Mouse (Mus musculus) right cerebral cortex, postnatal 4 days (tissue): Measurements from ENCODE around the gene Rph3a.
"Not testable (repeated sequence)": the region's sequence is repeated elsewhere in the genome, so short reads cannot be mapped to it uniquely, and the experiment has no call there.

Source experiments
- DNase-seq: peaks from one replicate; pipeline ENCODE4 v3.0.0-alpha.2; 2022

Rph3a gene

GRCm38 (mm10) chr5:120972278-120972677 is 37.6 kb downstream of the Rph3a start:
- no peak for DNase-seq

GRCm38 (mm10) chr5:120971326-120971725 is 38.6 kb downstream of the Rph3a start:
- DNase-seq = no peak

GRCm38 (mm10) chr5:120969703-120970102 is 40.2 kb downstream of the Rph3a start:
- peak; percentile 57 for DNase-seq

GRCm38 (mm10) chr5:120968799-120969198 is 41.1 kb downstream of the Rph3a start:
- no peak for DNase-seq

GRCm38 (mm10) chr5:120968134-120968532 is 41.8 kb downstream of the Rph3a start:
- no peak for DNase-seq

GRCm38 (mm10) chr5:120967355-120968133 is 42.3 kb downstream of the Rph3a start:
- DNase-seq = no peak

- DNase-seq = no peak
These were observed 43.0 kb downstream of the Rph3a start for GRCm38 (mm10) chr5:120966894-120967293.

- DNase-seq = no peak
These were observed 43.7 kb downstream of the Rph3a start for GRCm38 (mm10) chr5:120966156-120966555.

- no peak for DNase-seq
These were observed 48.9 kb downstream of the Rph3a start for GRCm38 (mm10) chr5:120961004-120961403.

GRCm38 (mm10) chr5:120953974-120954373 is 55.9 kb downstream of the Rph3a start:
- DNase-seq = peak; percentile 70

GRCm38 (mm10) chr5:120952242-120952770 is 57.6 kb downstream of the Rph3a start:
- DNase-seq = no peak

- no peak for DNase-seq
These were observed 67.8 kb downstream of the Rph3a start for GRCm38 (mm10) chr5:120942076-120942475.

GRCm38 (mm10) chr5:120938586-120938985 is 71.3 kb downstream of the Rph3a start:
- DNase-seq = no peak

GRCm38 (mm10) chr5:120937841-120938240 is 72.1 kb downstream of the Rph3a start:
- DNase-seq = no peak

- DNase-seq = no peak
These were observed 75.9 kb downstream of the Rph3a start for GRCm38 (mm10) chr5:120933966-120934365.

GRCm38 (mm10) chr5:120927036-120927435 is 82.9 kb downstream of the Rph3a start:
- no peak for DNase-seq

- not testable (repeated sequence) for DNase-seq
These were observed 83.6 kb downstream of the Rph3a start for GRCm38 (mm10) chr5:120926311-120926710.

- DNase-seq = not testable (repeated sequence)
These were observed 85.4 kb downstream of the Rph3a start for GRCm38 (mm10) chr5:120924520-120924919.

- no peak for DNase-seq
These were observed 85.9 kb downstream of the Rph3a start for GRCm38 (mm10) chr5:120923969-120924368.

- DNase-seq = no peak
These were observed 89.6 kb downstream of the Rph3a start for GRCm38 (mm10) chr5:120920296-120920695.

- not testable (repeated sequence) for DNase-seq
These were observed 90.5 kb downstream of the Rph3a start for GRCm38 (mm10) chr5:120919156-120919935.

GRCm38 (mm10) chr5:120914204-120914603 is 95.7 kb downstream of the Rph3a start, which contains the start of gene Oas1d:
Gene Oas1d (plus strand): TSS chr5:120914536.
- not testable (repeated sequence) for DNase-seq

- DNase-seq = no peak
These were observed 101.5 kb downstream of the Rph3a start for GRCm38 (mm10) chr5:120908196-120908920.
